Mouse (Mus musculus) telencephalon, adult 2 months (tissue): ENCODE measurements at regions not wholly inside any gene's neighbourhood (a gene's known extent, or its start where the extent isn't known, plus 50 kb on each side); places are given as distances from the start of the nearest gene placed in this dataset.

Experiments used
- DNase-seq: peaks from one replicate; pipeline ENCODE4 v3.0.0-alpha.2; 2011; ENCODE audit warnings: low read depth, low spot score

- DNase-seq: no peak
These were observed 416.6 kb downstream of the Adra2a start for GRCm38 (mm10) chr19:54460426-54461170.

GRCm38 (mm10) chr19:54462480-54462879, 418.5 kb downstream of the Adra2a start:
- no peak for DNase-seq

- DNase-seq: no peak
These were observed 426.1 kb downstream of the Adra2a start for GRCm38 (mm10) chr19:54470034-54470433.

- peak; percentile 26 for DNase-seq
These were observed 454.1 kb downstream of the Adra2a start for GRCm38 (mm10) chr19:54498066-54498465.

GRCm38 (mm10) chr19:54533858-54534257, 489.9 kb downstream of the Adra2a start:
- DNase-seq: peak; percentile 17

GRCm38 (mm10) chr19:54555351-54555750, 511.4 kb downstream of the Adra2a start:
- no peak for DNase-seq

- no peak for DNase-seq
These were observed 514.0 kb downstream of the Adra2a start for GRCm38 (mm10) chr19:54557984-54558383.

- DNase-seq: peak; percentile 23
These were observed 539.6 kb downstream of the Adra2a start for GRCm38 (mm10) chr19:54583574-54583973.

- no peak for DNase-seq
These were observed 540.8 kb downstream of the Adra2a start for GRCm38 (mm10) chr19:54584687-54585237.

GRCm38 (mm10) chr19:54585326-54585725, 541.4 kb downstream of the Adra2a start:
- no peak for DNase-seq

- DNase-seq: peak; percentile 1
These were observed 523.7 kb downstream of the Gpam start for GRCm38 (mm10) chr19:54603345-54603744.

GRCm38 (mm10) chr19:54605346-54605745, 521.7 kb downstream of the Gpam start:
- DNase-seq: no peak

GRCm38 (mm10) chr19:54616924-54617323, 510.1 kb downstream of the Gpam start:
- no peak for DNase-seq
